Mouse (Mus musculus) cortical plate, adult 2 months (tissue): Measurements from ENCODE around the gene Cyb5rl. TPM values are rescaled to one million over a fixed set of nuclear protein-coding genes. Genes with fewer than 3 reads are reported as not detected.

Source experiments
- H3K27ac ChIP-seq: fragments of 200-500 bp; 2 replicates; pipeline ENCODE4 v1.5.1; 2012; ENCODE audit warnings: low read length, control low read depth, inconsistent platforms; ENCODE audit not compliant: insufficient read depth
- H3K4me1 ChIP-seq: fragments of 200-500 bp; 2 replicates; pipeline ENCODE4 v1.6.1; 2011; ENCODE audit warnings: low read length; ENCODE audit not compliant: control insufficient read depth, insufficient read depth
- H3K4me3 ChIP-seq: fragments of 200-500 bp; 2 replicates; pipeline ENCODE4 v1.5.1; 2011; ENCODE audit warnings: mild to moderate bottlenecking, low read length, control low read depth; ENCODE audit not compliant: insufficient read depth
- CTCF ChIP-seq: fragments of 200-500 bp; IDR thresholded peaks from 2 replicates; pipeline ENCODE4 v1.5.1; 2011; ENCODE audit warnings: mild to moderate bottlenecking, control low read depth, low read length; ENCODE audit not compliant: insufficient read depth; ENCODE audit errors: extremely low read depth
- POLR2A ChIP-seq: fragments of 200-500 bp; IDR thresholded peaks from 2 replicates; pipeline ENCODE4 v1.6.1; 2011; ENCODE audit warnings: mild to moderate bottlenecking, low read length, control low read depth; ENCODE audit not compliant: insufficient read depth; ENCODE audit errors: extremely low read depth
- polyA plus RNA-seq: library from polyadenylated mRNA; depleted of rRNA; stranded (reverse); fragments of >200 nt; gene quantifications from 2 replicates; pipeline ENCODE4 v1.2.3, GENCODE M21; 2012; rRNA removed

Gene Cyb5rl
- polyA plus RNA-seq, 1 experiment = 4.7 TPM

DNA sequence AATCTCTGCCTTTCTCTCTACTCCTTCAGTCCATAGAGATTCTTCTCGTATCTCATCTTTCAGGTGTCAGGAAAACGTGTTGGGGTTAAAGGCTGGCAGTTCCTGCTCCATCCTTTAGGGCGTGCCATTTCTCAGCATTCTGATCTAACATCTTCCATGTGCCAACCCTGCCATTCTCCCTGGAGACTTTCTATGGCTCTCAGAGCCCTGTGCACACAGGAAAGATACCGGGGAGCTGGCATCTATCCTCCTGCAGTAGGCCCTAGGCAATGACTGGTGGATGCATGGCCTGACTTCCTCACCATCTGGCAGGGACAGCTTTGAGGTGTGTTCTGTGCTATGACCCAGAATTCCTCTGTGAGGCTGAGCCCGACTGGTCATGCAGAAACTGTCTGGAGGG is 58.3 kb downstream of the Cyb5rl start:
- Histone ChIP-seq H3K4me1 (no peaks in the 10 kb centered on the region), H3K4me3 (no peak overlapping the region), H3K27ac (no peak overlapping the region)
- TF ChIP-seq CTCF (peak; percentile 33; the same call in 1 of the 2 replicates), POLR2A (no peak)

DNA sequence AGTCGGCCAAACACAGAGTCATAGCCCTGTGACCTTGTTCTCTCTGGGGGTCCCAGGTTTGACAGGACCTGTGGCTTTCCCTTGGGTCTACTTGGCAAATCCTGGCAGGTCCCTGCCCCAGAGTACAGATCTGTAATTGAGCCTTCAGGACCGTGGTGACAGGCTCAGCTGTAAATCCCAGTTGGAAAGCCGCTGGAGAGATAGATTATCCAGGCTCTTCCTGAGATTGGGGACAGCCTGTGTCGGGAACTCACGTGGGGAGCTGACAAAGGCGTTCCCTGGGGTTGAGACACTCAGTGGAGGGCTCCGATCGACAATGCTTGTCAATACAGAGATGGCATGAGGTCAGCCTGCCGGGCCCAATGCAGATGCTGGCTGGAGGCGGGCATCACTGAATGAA is 59.6 kb downstream of the Cyb5rl start:
- no peaks in the 10 kb centered on the region for H3K4me1 ChIP-seq
- H3K4me3 ChIP-seq = no peak overlapping the region
- TF ChIP-seq POLR2A = no peak
- TF ChIP-seq CTCF = no peak
- H3K27ac ChIP-seq = no peak overlapping the region

DNA sequence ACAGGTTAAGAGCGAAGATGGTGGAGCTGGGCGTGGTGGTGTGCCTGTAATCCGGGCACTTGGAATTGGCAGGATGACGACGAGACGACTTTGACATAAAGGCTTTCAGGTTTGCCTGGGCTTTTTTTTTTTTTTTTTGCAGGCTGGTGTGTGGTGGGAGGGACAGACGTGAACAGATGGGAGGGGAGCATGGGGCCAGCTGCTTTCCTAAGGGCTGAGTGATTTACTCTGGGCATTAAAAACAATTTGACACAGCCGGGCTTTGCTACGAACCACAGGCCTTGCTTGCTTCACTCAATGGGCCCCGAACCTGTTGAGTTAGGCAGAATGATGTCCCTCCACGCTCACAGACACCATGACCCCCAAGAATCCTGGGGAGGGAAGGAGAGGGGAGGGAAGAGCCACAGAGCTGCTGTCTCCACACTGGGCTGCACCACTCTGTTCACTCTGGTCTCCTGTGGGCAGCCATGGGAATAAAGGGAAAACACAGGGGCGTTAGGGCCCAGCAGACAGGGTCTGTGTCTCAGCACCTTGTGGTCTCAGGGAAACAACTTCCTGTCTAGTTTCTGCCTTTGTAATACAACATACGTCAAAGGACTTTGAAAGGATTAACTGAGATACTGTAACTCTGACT is 60.2 kb downstream of the Cyb5rl start:
- TF ChIP-seq CTCF (no peak), POLR2A (no peak)
- no peak overlapping the region for H3K27ac ChIP-seq

DNA sequence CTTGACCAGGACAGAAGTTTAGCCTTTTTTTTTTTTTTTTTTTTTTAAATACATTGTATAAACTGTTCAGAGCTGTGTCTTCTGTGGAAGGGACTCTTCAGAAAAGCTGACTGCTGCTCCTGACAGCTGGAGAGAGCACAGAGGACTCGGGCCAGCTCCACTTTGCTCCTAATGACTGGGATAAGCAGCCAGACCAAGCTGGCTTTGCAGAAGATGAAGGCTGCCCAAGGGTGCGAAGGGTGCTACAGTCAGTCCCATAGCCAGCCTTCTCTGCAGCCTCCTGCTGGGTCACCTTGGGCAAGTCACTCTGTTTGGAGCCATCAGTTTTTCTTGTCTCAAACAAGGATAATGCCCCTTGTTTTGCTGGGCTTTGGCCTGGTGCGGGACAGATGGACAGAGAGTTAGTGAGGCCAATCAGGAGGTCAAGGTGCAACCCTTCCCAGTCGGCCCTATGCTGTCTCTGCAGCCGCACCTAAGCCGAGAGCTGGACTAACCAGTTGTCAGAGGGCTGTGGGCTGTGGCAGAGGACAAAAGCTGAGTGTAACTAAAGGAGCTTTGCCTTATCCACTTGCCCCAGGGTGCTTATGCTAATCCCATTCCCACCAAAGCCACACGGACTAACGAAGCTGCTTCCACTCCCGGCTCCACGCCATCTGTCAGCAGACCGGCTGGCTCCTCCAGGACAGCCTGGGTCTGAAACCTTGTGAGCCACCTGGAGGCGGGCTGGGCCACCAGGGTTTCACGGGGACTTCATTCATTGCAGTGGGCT is 61.3 kb downstream of the Cyb5rl start:
- Histone ChIP-seq H3K4me3 (no peak overlapping the region), H3K4me1 (no peaks in the 10 kb centered on the region), H3K27ac (no peak overlapping the region)
- TF ChIP-seq POLR2A (no peak), CTCF (no peak)

More for the DNA sequence above, 60.2 kb downstream of the Cyb5rl start:
- H3K4me1 ChIP-seq = no peaks in the 10 kb centered on the region
- H3K4me3 ChIP-seq = no peak overlapping the region

DNA sequence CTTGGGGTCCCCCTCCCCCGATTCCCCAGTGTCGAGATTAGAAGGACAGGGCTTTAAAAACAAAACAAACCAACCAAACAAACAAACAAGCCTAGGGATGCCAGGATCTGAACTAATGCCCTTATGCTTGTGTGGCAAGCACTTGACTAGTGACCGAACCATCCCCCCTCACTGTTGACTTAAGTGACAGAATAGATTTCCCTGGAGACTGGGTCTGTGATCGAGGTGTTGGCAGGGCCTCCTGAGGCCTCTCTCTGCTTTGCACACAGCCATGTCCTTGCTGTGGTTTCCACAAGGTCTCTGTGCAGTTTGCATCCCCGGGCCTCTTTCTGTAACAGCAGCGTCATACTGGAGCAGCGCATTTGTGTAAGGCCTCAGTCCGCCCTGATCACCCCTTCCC is 62.6 kb downstream of the Cyb5rl start:
- H3K4me3 ChIP-seq = no peak overlapping the region
- TF ChIP-seq POLR2A = no peak
- TF ChIP-seq CTCF = no peak
- H3K27ac ChIP-seq = no peak overlapping the region
- no peaks in the 10 kb centered on the region for H3K4me1 ChIP-seq

DNA sequence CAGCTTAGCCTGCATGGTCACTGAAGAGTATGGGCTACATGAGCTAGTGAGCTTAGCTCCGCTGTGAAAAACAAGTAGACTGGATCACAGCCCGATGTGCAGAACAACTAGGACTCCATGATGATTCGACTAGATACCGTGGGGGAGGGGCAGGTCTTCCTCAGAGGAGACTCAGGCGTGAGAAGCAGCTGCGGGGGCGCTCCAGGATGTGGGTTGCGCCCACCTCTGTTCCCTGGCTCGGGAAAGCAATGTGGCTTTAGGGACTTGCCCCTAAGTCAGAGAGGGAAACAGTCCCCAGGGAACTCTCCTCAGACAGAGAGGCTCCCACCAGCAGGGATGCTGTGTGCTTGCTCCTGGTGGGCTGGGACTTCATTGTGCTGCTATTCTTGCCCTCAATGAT is 63.7 kb downstream of the Cyb5rl start:
- Histone ChIP-seq H3K4me3 (no peak overlapping the region), H3K4me1 (no peaks in the 10 kb centered on the region), H3K27ac (no peak overlapping the region)
- TF ChIP-seq CTCF (no peak), POLR2A (no peak)

DNA sequence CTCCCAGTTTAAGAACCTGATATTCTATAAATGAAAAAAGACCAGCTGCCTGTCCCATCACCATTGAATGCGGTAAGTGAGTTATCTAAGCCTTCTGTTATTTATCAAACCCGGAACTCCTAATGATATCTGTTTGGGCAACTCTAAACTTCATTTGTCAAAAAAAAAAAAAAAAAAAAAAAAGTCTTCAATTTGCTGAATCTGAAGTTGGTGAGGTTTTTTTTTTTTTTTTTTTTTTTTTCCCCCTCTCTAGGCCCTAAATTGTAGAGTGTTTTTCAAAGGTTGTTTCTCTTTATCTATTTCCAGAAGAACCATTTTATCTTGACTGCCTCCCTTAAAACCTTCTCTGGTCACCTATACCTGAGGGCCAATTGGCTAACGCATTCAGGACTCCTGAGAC is 68.1 kb downstream of the Cyb5rl start:
- Histone ChIP-seq H3K27ac (no peak overlapping the region), H3K4me1 (no peaks in the 10 kb centered on the region), H3K4me3 (no peak overlapping the region)
- TF ChIP-seq CTCF (no peak), POLR2A (no peak)

DNA sequence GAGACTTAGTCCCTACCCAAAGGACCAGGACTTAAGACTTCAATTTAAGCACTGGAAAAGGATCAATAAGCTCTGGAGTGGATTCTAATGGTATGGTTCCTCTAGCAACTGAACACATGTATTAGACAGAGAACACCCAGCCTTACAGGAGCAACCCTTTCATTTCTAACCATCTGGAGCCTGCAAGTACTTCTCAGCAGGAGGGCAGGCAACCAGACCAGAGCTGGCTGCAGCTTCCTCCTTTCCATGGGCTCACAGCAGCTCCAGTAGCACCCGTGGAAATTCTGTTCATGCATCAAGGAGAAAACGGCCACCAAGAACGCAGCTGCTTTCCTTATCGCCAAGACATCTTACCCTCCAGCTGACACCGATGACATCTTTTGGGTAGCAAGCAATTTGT is 68.9 kb downstream of the Cyb5rl start:
- TF ChIP-seq POLR2A (no peak), CTCF (no peak)
- Histone ChIP-seq H3K4me3 (no peak overlapping the region), H3K4me1 (no peaks in the 10 kb centered on the region), H3K27ac (no peak overlapping the region)

DNA sequence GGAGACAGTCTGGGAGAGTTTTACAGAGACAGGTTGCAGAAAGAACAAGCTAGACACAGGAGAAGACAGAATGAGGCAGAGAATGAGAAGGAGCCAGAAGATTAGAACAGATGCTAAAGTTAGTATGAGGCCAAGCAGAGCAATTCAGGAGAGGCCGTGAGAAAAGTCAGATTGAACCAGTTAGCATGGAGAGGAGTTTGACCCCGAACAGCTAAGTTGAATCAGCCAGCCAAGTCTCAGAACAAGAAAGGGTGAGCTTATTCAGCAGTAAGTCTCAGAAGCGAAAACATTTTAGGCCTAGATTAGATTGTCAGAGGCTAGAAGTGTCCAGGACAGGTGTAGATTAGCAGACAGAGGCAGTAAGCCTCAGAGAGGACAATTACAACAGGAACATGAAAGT is 69.7 kb downstream of the Cyb5rl start:
- Histone ChIP-seq H3K4me3 (no peak overlapping the region), H3K4me1 (no peaks in the 10 kb centered on the region), H3K27ac (no peak overlapping the region)
- TF ChIP-seq POLR2A = no peak
- TF ChIP-seq CTCF = no peak

Other genes with a start within 250 kb of the Cyb5rl start
- gene Ssbp3, start 156.3 kb upstream of the Cyb5rl start, polyA plus RNA-seq = 121 and 123 TPM in 2 replicates
- 86.2 and 91.1 TPM in 2 replicates for gene Mrpl37, start 120 bp upstream of the Cyb5rl start, polyA plus RNA-seq
- gene Cdcp2, start 29.9 kb downstream of the Cyb5rl start, polyA plus RNA-seq = not detected in 2 replicates
- 215 and 224 TPM in 2 replicates for gene Tmem59, start 111.4 kb downstream of the Cyb5rl start, polyA plus RNA-seq
- 8.1 and 8.9 TPM in 2 replicates for gene Tceanc2, start 112.1 kb downstream of the Cyb5rl start, polyA plus RNA-seq
- gene Ldlrad1, start 142.2 kb downstream of the Cyb5rl start, polyA plus RNA-seq = not detected in 2 replicates
- 18.9 and 20.2 TPM in 2 replicates for gene Lrrc42, start 186.5 kb downstream of the Cyb5rl start, polyA plus RNA-seq
- 16.9 and 19.8 TPM in 2 replicates for gene Hspb11, start 186.6 kb downstream of the Cyb5rl start, polyA plus RNA-seq
- not detected in 2 replicates for gene Dio1, start 240.2 kb downstream of the Cyb5rl start, polyA plus RNA-seq
- gene Yipf1, start 247.4 kb downstream of the Cyb5rl start, polyA plus RNA-seq = 43.2 and 49.1 TPM in 2 replicates